Mouse (Mus musculus) frontal cortex, postnatal 25 days (tissue): Measurements from ENCODE around the gene Mepce.

Source experiments
- DNase-seq, 2 experiments: peaks; one replicate each; pipeline ENCODE4 v3.0.0; 2022; ENCODE audit warnings: low spot score in 2 of 2

Gene Mepce

DNA sequence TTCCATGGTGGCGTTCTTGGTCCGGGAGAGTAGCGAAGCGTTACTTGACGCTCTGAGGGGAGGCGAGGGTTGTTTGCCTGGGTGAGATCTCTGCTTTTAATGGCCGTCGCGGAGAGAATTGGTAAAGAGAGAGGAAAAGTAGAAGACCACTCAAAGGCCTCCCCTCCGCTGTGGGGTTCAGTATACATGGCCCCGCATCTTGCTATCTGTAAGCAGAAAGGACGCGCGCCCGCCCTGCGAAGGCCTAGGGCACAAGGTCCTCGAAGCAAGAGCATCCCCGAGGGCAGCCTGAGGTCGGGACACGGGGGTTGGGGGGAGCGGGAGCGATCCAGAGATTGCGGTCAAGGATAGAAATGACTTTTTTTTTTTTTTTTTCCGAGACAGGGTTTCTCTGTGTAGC, 716 bp upstream of the Mepce start:
- DNase-seq: peak in 1 of 2 experiments; percentile 6

GRCm38 (mm10) chr5:137786109-137786942, 1.1 kb downstream of the Mepce start:
- DNase-seq: peak; percentile 98

DNA sequence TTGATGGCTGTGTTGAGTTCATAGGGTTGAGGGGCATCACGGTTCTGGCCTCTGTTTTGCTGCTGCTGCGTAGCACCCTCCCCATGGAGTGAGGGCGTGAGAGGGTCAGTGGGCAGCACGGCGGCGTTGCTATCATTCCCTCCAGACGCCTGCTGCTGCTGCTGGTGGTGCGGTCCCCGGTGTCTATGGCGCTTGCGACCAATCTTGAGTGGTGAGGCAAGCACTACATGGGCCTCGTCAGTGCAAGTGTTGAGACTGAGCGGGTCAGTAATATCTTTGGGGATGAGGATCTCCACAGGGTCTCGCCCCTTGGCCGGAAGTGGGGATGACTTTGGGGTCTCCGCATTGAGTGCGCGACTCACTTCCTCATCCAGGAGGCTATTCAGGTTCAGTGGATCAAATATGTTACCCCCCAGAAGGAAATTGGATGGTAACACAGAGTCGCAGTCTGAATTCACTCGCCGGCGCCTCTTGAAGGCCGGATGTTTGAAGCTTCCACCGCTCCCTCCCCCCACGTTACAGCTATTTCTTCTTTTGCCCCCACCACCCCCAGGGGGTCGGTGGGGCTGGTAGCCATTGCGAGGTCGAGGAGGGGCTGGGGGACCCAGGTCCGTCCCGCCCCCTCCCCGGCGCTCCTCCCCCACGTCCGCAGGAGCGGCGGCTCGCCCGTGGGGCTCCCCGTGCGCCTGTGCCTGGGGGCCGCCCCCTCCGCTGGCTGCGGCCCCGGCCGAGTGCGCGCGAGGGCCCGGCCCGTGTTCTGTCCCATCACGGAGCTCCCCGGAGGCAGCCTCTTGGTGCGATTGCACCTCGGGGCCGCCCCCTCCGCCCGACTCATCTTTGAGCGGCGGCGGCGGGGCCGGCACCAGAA, 2.1 kb downstream of the Mepce start:
- no peak for DNase-seq

DNA sequence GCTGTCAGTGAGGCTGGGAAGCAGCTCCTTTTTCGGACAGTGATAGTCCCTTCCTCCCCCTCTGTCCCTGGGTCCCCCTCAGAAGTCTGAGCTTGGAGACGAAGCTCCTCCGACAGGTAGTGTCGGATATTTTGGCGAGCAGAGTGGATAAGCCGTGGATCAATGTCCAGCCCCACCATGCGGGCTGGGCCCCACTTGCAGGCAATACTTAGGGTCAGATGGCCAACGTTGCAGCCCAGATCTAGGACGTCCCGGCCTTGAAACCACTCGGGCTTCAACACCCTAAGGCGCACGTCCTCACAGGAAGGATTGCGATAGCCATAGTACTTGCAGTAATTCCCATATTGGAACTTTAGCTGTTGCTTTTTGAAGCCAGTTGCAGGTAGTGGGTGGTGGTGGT, 2.9 kb downstream of the Mepce start:
- DNase-seq: no peak

DNA sequence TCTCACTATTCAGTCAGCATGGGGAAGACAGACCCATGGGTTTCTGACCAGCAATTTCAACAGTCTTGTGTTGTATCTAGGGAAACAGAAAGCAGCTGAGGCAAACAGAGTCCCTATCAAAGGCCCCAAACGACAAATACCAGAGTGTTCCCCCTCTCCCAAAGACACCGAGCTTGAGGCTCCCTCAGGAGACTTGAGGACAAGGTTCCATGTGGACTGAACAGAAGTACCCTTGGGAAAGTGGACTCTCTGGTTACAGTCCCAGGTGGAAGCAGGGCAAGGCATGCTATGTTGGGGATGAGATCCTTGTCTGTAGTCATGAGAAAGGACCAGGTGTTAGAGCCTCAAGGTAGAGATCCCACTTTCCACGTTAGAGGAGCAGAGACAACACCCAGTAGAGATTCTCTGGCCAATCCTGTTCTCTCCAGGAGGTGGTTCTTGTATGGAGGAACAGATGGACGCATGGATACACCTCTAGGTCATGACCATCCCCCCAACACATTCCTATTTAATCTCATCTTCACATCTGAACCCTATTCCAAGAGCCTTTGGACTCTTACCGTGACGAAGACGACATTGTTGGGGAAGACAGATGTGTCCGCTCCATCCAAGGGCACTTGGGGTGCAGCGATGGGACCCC, 3.4 kb downstream of the Mepce start:
- no peak for DNase-seq

- no peak for DNase-seq
These were observed 4.5 kb downstream of the Mepce start for GRCm38 (mm10) chr5:137782776-137783522.

- DNase-seq: no peak
These were observed 5.8 kb downstream of the Mepce start for GRCm38 (mm10) chr5:137781661-137782060.

DNA sequence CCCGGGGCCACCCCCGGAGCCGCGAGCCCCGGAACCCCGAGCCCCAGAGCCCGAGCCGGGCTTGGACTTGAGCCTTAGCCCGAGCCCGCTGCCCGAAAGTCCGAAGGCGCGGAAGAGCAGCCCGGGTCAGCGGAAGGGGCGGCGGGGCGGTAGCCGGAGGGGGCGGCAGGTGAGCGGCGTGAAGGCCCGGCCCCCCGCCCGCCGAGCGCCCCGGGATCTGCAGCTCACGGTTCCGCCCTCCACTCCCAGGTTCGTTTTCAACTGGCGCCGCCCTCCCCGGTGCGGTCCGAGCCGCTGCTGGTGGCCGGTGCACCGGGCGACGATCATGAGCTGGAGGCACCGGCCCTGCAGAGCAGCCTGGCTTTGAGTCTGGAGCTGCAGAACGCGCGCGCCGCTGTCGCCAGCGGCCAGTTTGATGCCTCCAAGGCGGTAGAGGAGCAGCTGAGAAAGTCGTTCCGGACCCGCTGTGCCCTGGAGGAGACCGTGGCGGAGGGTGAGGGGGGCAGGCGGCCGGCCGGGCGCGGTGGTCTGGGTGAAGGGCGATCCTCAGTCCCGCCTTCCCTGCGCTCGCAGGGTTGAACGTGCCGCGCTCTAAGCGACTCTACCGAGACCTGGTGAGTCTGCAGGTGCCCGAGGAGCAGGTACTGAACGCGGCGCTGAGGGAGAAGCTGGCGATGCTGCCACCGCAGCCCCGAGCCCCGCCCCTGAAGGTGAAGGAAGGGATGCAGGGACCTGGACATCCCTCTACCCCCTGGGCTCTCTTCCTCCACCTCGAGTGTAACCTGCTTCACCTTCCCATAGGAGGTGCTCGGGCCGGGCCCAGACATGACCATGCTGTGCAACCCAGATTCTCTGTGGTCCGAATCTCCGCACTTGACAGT, 8.2 kb downstream of the Mepce start:
- DNase-seq: no peak

DNA sequence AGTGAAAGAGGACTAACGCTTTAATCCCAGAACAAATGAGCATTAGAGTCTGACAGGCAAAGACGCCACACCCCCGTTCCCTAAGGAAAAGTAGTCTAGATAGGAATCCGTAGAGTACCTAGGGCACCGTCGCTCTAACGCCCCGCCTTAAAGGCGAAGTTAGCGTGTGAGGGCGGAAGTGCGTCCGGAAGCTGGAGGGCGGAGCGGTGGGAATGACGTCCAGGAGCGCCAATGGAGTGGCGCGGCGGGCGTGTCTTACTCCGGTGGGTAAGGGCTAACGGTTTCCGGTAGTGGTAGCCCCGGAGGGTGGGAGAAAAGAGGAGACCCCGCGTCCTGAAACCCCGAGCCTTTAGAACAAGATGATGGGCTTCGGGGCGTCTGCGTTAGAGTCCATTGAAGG, 8.8 kb downstream of the Mepce start, which contains the start of gene Ppp1r35:
Gene Ppp1r35, plus strand, starts transcription at position 215 of the 400 bp plus-strand sequence.
- peak; percentile 96 for DNase-seq

GRCm38 (mm10) chr5:137777267-137777845, 10.1 kb downstream of the Mepce start:
- DNase-seq: no peak

DNA sequence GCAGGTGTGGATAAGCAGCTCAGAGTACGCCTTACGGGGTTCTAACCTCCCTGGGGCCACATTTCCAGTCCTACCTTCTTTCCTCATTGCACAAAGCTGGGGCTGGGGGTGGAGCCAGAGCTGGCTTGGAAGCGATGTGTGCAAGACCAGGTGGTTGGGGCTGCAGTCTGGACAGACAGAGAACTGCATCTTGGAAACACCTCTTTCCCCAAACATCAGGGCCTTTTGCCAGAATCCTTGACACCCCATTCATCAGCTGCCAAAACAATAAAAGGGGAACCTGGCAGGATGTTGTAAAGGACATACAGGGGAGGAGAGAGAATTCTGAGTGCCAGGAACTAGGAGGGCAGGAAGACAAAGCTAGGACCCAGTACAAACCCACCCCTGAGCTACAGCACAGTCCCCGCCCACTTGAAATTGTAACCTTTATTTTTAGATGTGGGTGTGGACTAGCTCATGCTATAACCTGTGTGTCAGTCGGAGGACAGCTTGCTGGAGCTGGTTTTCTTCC, 11.0 kb downstream of the Mepce start:
- DNase-seq: no peak

- DNase-seq: no peak
These were observed 11.7 kb downstream of the Mepce start for GRCm38 (mm10) chr5:137775587-137776290.

GRCm38 (mm10) chr5:137772755-137773154, 14.7 kb downstream of the Mepce start:
- DNase-seq: no peak

GRCm38 (mm10) chr5:137770709-137771108, 16.7 kb downstream of the Mepce start:
- no peak for DNase-seq

- no peak for DNase-seq
These were observed 19.0 kb downstream of the Mepce start for GRCm38 (mm10) chr5:137768475-137768874.

DNA sequence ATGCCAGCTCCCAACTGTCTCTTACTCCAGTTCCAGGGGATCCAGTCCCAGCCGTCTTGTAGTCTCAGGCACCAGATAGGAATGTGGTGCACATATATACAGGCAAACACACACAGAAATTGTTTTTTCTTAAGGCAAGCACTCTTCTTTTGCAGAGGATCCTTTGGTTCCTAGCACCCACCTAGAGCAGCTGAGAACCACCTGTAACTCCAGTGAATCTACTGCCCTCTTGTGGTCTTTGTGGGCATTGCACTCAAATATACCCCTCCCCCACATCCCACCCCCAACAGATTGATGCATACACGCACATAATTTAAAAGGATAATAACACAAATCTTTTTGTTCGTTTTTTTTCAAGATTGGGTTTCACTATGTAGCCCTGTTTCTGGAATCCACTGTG, 21.2 kb downstream of the Mepce start:
- no peak for DNase-seq

DNA sequence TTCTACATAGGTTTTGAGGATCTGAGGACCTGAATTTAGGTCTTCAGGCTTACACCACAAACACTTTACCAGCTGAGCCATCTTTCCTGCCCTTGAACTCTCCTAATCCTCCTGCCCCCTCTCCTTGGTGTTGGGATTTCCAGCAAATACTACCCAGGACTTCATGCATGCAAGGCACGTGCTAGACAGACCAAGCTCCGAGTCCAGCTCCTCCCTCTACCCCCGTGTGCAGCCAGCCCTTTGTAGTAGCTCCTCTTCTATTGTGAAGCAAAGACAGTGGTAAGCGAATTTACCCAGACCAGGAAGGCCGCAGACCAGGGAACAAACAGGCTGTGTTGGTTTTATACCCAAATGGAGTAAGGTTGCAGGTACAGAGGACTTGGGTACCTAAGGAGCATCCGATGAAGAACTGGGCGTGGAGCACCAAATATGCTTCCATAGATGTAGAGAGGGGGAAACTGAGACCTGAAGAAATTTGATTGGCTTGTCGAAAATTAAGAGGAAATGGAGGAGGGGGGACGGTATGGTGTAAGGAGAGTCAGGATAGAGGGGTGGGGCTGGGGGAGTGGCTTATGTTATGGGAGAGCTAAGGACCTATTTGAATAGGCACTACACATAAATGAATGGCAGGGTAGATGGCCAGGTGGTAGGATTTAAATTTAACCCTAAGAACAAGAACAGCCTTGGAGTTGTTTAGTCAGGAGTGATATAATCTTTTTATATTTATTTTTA, 22.7 kb downstream of the Mepce start:
- no peak for DNase-seq

GRCm38 (mm10) chr5:137759971-137760412, 27.5 kb downstream of the Mepce start:
- DNase-seq: peak; percentile 70 to 77
